Mouse (Mus musculus) midbrain, embryonic 14.5 days (tissue): ENCODE measurements around the gene Tulp2. TPM values are rescaled to one million over a fixed set of nuclear protein-coding genes. Genes with fewer than 3 reads are reported as not detected.
A peak's percentile ranks its signal among the peaks of the same experiment; 100 is the strongest.
"Not testable (repeated sequence)": the region's sequence is repeated elsewhere in the genome, so short reads cannot be mapped to it uniquely, and the experiment has no call there.

Experiments used
- ATAC-seq: fragments of 200-750 bp; cut with Nextera tagmentation; 2 replicates; pipeline ENCODE4 v1.8.0; 2017; ENCODE audit warnings: moderate number of reproducible peaks, moderate library complexity; ENCODE audit not compliant: low FRiP score, low TSS enrichment
- DNase-seq: peaks from one replicate; pipeline ENCODE4 v3.0.0-alpha.2; 2015
- H3K27ac ChIP-seq: fragments of 300-500 bp; sonication (generic); replicated peaks from 2 replicates; pipeline ENCODE4 v1.5.1; 2014; ENCODE audit warnings: mild to moderate bottlenecking, low read depth, low read length, moderate library complexity
- H3K27me3 ChIP-seq: fragments of 300-500 bp; sonication (generic); 2 replicates; pipeline ENCODE4 v1.6.1; 2014; ENCODE audit warnings: low read length, control low read depth, mixed read lengths; ENCODE audit not compliant: control insufficient read depth, insufficient read depth
- H3K36me3 ChIP-seq: fragments of 300-500 bp; sonication (generic); 2 replicates; pipeline ENCODE4 v1.6.1; 2014; ENCODE audit warnings: low read length, control low read depth; ENCODE audit not compliant: control insufficient read depth, insufficient read depth
- H3K4me1 ChIP-seq: fragments of 300-500 bp; sonication (generic); 2 replicates; pipeline ENCODE4 v1.6.1; 2014; ENCODE audit warnings: mild to moderate bottlenecking, antibody characterized with exemption, low read length, control low read depth; ENCODE audit not compliant: control insufficient read depth, insufficient read depth
- H3K4me2 ChIP-seq: fragments of 300-500 bp; sonication (generic); 2 replicates; pipeline ENCODE4 v1.6.1; 2014; ENCODE audit warnings: mild to moderate bottlenecking, low read length, moderate library complexity
- H3K4me3 ChIP-seq: fragments of 300-500 bp; sonication (generic); replicated peaks from 2 replicates; pipeline ENCODE4 v1.5.1; 2014; ENCODE audit warnings: low read depth, low read length
- H3K9ac ChIP-seq: fragments of 300-500 bp; sonication (generic); replicated peaks from 2 replicates; pipeline ENCODE4 v1.6.1; 2014; ENCODE audit warnings: mild to moderate bottlenecking, low read length, moderate library complexity
- H3K9me3 ChIP-seq: fragments of 300-500 bp; sonication (generic); 2 replicates; pipeline ENCODE4 v1.6.1; 2016; ENCODE audit warnings: low read length, control low read depth, mixed read lengths; ENCODE audit not compliant: control insufficient read depth
- WGBS: fragments of 180-500 bp; shearing (Covaris S2); extraction: QIAGEN DNeasy Blood & Tissue Kit; methylation state at CpG from one replicate; pipeline ENCODE4 v1.1.7; 2014; 5-methylcytosine and 5-hydroxymethylcytosine counted together
- polyA plus RNA-seq: library from polyadenylated mRNA; unstranded; fragments of >200 nt; fragmentation: Nextera tagmentation; extraction: Ambion mirVana; gene quantifications from 2 replicates; pipeline ENCODE4 v1.2.1, GENCODE M21; 2014

The Tulp2 gene
- polyA plus RNA-seq, 1 experiment from 2014 or later, result 0.13 TPM

DNA sequence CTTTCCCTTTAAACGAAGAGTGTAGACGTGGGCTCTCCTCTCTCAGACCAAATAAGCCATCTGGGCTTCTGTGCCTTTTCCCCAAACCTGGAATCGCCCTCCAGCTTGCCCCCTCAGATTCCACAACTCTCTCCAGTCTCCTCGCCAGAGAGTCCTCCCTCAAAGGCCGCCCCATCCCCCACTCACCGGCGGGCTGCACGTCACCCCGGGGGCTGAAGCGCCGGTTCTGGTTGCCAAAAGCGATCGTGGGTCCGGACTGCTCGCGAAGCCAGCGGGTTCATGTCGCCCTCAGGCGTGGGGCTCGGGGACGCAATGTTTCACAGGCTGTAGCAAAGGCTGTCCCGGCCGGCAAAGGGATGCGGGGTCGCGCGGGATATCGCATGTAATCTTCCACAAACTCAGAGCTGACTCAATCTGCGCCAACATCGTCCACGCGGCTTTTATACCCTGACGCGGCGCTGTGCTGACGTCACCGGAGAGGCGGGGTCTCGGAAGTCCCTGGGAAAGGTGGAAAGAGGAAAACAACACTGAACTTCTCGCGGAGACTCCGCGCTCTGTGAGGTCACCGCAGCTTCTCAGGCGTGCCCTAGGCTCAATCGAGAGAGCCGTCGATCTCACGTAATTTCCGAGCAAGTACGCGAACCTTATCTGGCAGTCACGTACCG is 44.3 kb downstream of the Tulp2 start, which contains the start of the genes Ppp1r15a and Plekha4:
Gene Ppp1r15a, minus strand, starts transcription at position 460 of the 665 bp plus-strand sequence.
Gene Plekha4, plus strand, starts transcription at position 522 of the 665 bp plus-strand sequence.
- Histone ChIP-seq H3K4me3 (peak within 1 kb of the TSS; percentile 68), H3K9ac (peak within 1 kb of the TSS; percentile 81), H3K27ac (peak within 1 kb of the TSS; percentile 74), H3K27me3 (no peaks in the 10 kb centered on the region), H3K4me1 (peaks cover 12% of the 10 kb centered on the region), H3K36me3 (no peaks in the 10 kb centered on the region), H3K4me2 (peak within 1 kb of the TSS; percentile 89), H3K9me3 (no peaks in the 10 kb centered on the region)
- DNase-seq, result peak; percentile 94
- ATAC-seq, result peak; percentile 82
- WGBS, result under 1% methylated on average over 54 of the region's 54 CpGs

DNA sequence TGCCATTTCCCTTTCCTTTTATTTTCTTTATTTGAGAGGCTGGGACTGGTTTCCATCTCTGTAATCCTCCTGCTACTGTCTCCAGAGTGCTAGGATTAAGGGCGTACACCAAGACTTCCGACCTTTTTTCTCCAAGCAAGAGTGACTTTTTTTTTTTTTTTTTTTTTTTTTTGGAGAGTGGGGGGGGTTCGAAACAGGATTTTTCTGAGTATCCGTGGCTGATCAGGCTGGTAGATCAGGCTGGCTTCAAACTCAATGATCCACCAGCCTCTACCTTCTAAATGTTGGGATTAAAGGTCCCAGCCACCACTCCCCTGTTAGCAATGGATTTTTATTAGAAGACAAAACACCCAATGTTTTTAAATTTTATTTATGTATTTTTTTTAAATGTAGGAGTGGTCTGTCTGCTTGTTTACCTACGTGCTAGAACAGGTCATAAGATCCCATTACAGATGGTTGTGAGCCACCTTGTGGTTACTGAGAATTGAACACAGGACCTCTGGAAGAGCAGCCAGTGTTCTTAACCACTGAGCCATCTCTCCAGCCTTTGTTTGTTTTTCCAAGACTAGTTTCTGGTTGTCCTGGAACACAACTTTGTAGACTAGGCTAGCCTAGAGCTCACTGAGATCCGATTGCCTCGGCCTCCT is 44.9 kb downstream of the Tulp2 start:
- Histone ChIP-seq H3K27ac (0 out of 2 replicates have a peak overlapping the region, but pooled peaks have one; percentile 52), H3K4me1 (peaks cover 12% of the 10 kb centered on the region), H3K9ac (peak overlapping the region; percentile 81; the same call in 1 of the 2 replicates), H3K9me3 (no peaks in the 10 kb centered on the region), H3K4me3 (peak overlapping the region; percentile 68), H3K4me2 (peak overlapping the region; percentile 89), H3K27me3 (no peaks in the 10 kb centered on the region), H3K36me3 (no peaks in the 10 kb centered on the region)
- WGBS, result 30% methylated on average over 7 of the region's 7 CpGs
- ATAC-seq (no peak), DNase-seq (no peak)

DNA sequence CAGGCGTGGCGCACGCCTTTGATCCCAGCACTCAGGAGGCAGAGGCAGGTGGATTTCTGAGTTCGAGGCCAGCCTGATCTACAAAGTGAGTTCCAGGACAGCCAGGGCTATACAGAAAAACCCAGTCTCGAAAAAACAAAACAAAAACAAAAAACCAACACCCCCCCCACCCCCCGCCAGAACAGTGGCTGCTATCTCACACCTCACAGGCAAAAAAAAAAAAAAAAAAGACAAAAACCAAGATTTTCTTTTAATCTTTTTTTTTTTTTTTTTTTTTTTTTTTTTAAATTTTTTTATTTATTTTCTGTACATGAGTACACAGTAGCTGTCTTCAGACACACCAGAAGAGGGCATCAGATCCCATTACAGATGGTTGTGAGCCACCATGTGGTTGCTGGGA is 45.5 kb downstream of the Tulp2 start:
- WGBS, result 93% methylated on average over 6 of the region's 6 CpGs

DNA sequence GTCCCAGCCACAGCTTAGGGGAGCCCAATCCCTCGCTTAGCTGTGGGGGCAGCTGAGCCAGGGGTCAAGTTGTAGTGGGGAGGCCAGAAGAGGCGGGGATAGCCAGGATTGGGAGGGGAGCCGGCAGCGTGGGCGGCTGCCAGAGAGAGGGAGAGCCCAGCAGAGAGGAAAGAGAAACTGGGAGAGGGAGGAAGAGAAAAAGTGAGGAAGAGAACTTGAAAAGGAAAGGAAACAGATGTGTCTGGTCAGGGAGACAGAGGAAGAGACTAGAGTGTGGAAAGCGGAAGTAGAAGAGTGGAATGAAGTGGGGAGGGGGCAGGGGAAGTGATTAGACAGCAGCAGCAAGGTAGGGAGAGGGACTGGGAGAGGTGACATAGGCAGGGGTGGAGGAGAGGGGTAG is 47.8 kb downstream of the Tulp2 start:
- Histone ChIP-seq H3K27ac (no peak overlapping the region), H3K9ac (no peak overlapping the region), H3K4me3 (no peak overlapping the region), H3K9me3 (no peaks in the 10 kb centered on the region), H3K36me3 (no peaks in the 10 kb centered on the region), H3K4me2 (no peak overlapping the region), H3K27me3 (no peaks in the 10 kb centered on the region), H3K4me1 (peaks cover 9% of the 10 kb centered on the region)
- 32% methylated on average over 6 of the region's 6 CpGs for WGBS
- ATAC-seq (no peak), DNase-seq (no peak)

More for the DNA sequence above, 45.5 kb downstream of the Tulp2 start:
- not testable (repeated sequence) for DNase-seq, H3K9me3 ChIP-seq, H3K36me3 ChIP-seq, ATAC-seq, H3K27ac ChIP-seq, H3K9ac ChIP-seq, H3K4me3 ChIP-seq, H3K4me2 ChIP-seq, H3K27me3 ChIP-seq
- peaks cover 10% of the 10 kb centered on the region for H3K4me1 ChIP-seq

DNA sequence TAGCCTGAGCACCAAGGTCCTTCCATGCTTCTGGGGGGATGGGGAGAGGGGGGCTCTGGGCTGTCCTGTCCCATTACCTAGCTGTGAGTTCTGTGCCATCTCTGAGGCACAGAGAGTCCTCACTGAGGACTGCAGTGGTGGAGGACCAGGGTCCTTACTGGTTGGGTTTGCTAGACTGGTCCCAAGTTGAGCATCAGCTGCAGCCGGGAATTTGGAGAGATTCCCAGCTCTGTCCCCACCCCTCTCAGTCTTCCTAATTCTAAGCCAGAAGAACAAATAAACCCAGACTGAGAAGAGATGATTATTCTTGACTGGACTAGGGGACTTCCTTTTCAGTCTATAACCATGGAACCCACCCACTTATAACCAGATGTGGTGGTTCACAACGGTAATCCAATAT is 49.0 kb downstream of the Tulp2 start:
- ATAC-seq, result no peak
- 85% methylated on average over 2 of the region's 2 CpGs for WGBS
- H3K27ac ChIP-seq, result no peak overlapping the region

DNA sequence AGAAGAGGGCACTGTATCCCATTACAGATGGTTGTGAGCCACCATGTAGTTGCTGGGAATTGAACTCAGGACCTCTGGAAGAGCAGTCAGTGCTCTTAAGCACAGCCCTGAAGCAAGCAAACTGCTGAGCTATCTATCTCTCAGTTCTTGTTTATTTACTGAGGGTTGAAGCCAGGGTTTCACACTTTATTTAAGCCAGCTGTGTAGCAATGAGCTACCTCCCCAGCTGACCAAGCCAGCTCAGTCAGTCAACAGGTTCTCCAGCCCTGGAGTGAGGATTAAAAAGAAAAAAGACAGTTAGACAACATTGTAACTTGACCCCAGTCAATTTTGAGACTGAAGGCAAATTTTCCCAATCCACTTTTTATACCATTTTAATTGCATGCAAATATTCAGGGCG is 54.0 kb downstream of the Tulp2 start:
- Histone ChIP-seq H3K9ac (no peak overlapping the region), H3K27me3 (no peaks in the 10 kb centered on the region), H3K4me3 (no peak overlapping the region), H3K4me1 (peaks cover 6% of the 10 kb centered on the region; the same call in 1 of the 2 replicates), H3K4me2 (no peak overlapping the region), H3K36me3 (no peaks in the 10 kb centered on the region), H3K9me3 (no peaks in the 10 kb centered on the region), H3K27ac (no peak overlapping the region)
- WGBS, result 87% methylated on average over 1 of the region's 1 CpGs
- DNase-seq (no peak), ATAC-seq (no peak)

More for the DNA sequence above, 49.0 kb downstream of the Tulp2 start:
- Histone ChIP-seq H3K4me3 (no peak overlapping the region), H3K36me3 (no peaks in the 10 kb centered on the region), H3K9ac (no peak overlapping the region), H3K4me2 (no peak overlapping the region), H3K9me3 (no peaks in the 10 kb centered on the region), H3K27me3 (no peaks in the 10 kb centered on the region), H3K4me1 (0 out of 2 replicates have a peak, but pooled peaks cover under 1% of the 10 kb centered on the region)
- no peak for DNase-seq

DNA sequence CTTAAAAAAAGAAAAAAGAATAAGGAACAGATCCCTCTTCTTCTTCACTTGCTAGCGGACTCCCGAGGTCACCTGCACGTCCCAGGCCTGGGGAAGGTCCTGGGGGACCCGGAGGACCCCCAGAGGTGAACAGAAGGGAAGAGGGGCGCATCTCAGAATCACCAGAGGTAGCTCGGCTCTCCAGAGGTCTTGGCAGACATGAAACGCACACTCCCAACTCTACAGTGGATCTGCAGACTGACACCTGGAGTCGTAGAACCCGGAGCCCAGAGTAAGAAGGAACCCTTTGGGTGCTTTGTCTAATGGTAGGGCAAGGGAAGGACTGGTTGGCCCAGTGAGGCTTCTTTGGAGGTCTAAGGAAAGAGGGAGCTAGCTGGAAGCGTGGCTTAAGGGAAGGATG is 55.9 kb downstream of the Tulp2 start:
- Histone ChIP-seq H3K9ac (peak overlapping the region; percentile 72; the same call in 1 of the 2 replicates), H3K27ac (no peak overlapping the region), H3K36me3 (no peaks in the 10 kb centered on the region), H3K9me3 (no peaks in the 10 kb centered on the region), H3K27me3 (no peaks in the 10 kb centered on the region), H3K4me2 (peak overlapping the region; percentile 84), H3K4me1 (peaks cover 6% of the 10 kb centered on the region; the same call in 1 of the 2 replicates), H3K4me3 (peak overlapping the region; percentile 54)
- 79% methylated on average over 10 of the region's 10 CpGs for WGBS
- DNase-seq (no peak), ATAC-seq (no peak)

DNA sequence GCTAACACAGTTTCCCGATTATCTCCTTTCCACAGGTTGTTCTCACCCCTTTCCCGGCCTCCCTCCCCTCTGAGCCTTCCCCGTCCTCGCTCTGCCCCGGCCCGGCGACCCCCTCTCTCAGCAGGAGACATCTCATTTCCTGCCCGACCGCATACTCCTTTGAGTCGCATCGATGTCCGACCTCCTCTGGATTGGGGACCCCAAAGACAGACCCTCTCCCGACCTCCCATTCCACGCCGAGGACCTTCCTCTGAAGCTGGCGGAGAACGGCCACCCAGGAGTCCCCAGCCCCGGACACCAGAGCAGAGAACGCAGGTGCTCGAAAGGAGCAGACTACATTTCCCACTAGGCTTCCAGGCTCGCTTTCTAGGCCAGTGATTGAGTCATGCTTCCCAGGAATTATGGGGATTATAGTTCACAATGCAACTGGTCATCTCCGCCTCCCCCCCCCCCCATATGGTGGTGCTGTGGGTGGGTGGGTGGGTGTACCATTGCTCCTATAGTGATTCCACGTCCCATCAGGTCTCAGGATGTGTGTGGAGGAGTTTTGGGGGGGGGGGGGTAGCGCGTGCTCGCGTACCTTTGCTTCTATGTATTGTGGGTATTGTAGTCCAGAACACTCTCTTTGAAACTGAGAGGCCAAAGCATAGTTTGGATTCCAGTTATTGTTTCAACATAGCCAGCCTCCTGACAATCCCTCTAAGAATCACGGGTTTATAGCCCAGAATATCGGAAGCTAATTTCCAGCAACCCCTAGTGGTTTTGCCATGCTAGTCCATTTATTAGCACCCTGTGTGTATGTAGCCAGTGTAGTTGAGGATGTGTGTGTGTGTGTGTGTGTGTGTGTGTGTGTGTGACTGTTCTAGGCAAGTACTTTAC is 56.7 kb downstream of the Tulp2 start:
- Histone ChIP-seq H3K4me3 (peak overlapping the region; percentile 54), H3K9ac (peak overlapping the region; percentile 72), H3K4me1 (peaks cover 6% of the 10 kb centered on the region; the same call in 1 of the 2 replicates), H3K36me3 (no peaks in the 10 kb centered on the region), H3K9me3 (no peaks in the 10 kb centered on the region), H3K4me2 (peak overlapping the region; percentile 84), H3K27ac (peak overlapping the region; percentile 33; the same call in 1 of the 2 replicates), H3K27me3 (no peaks in the 10 kb centered on the region)
- WGBS, result 4% methylated on average over 28 of the region's 29 CpGs
- DNase-seq (peak; percentile 87), ATAC-seq (peak; percentile 83)
